Mouse (Mus musculus) bone marrow macrophage, adult 2 months (primary cell): Measurements from ENCODE around the gene Zswim3.

Experiments used
- CTCF ChIP-seq: IDR thresholded peaks from 2 replicates; pipeline ENCODE4 v1.5.1; 2012; ENCODE audit warnings: low read depth, mild to moderate bottlenecking, low read length, moderate library complexity
- POLR2A ChIP-seq: IDR thresholded peaks from 2 replicates; pipeline ENCODE4 v1.6.1; 2012; ENCODE audit warnings: mild to moderate bottlenecking, low read depth, low read length, borderline replicate concordance

- TF ChIP-seq CTCF (no peak), POLR2A (no peak)
These were observed 34.6 kb upstream of the Zswim3 start for GRCm38 (mm10) chr2:164770279-164770678.
